Mouse (Mus musculus) kidney, postnatal 0 days (tissue): ENCODE data around the gene Rxfp2. TPM values are rescaled to one million over a fixed set of nuclear protein-coding genes. Genes with fewer than 3 reads are reported as not detected.

Experiments
- ATAC-seq: fragments of 200-750 bp; cut with Nextera tagmentation; replicated peaks from 2 replicates; pipeline ENCODE4 v1.8.0; 2017; ENCODE audit warnings: low read depth, moderate number of reproducible peaks, moderate TSS enrichment, moderate library complexity; ENCODE audit not compliant: low FRiP score
- DNase-seq: peaks from one replicate; pipeline ENCODE4 v3.0.0-alpha.2; 2016; ENCODE audit warnings: low spot score
- H3K27ac ChIP-seq: fragments of 300-500 bp; sonication (generic); 2 replicates; pipeline ENCODE4 v1.5.1; 2014; ENCODE audit warnings: mild to moderate bottlenecking
- H3K27me3 ChIP-seq: fragments of 300-500 bp; sonication (generic); 2 replicates; pipeline ENCODE4 v1.6.1; 2014; ENCODE audit warnings: low read length, mixed read lengths; ENCODE audit not compliant: insufficient read depth
- H3K36me3 ChIP-seq: fragments of 300-500 bp; sonication (generic); 2 replicates; pipeline ENCODE4 v1.6.1; 2014; ENCODE audit warnings: low read length, mixed read lengths; ENCODE audit not compliant: insufficient read depth
- H3K4me1 ChIP-seq: fragments of 300-500 bp; sonication (generic); replicated peaks from 2 replicates; pipeline ENCODE4 v1.6.1; 2014; ENCODE audit warnings: antibody characterized with exemption, low read length, mixed read lengths; ENCODE audit not compliant: insufficient read depth
- H3K4me2 ChIP-seq: fragments of 300-500 bp; sonication (generic); 2 replicates; pipeline ENCODE4 v1.6.1; 2014; ENCODE audit warnings: mild to moderate bottlenecking, low read length, moderate library complexity, mixed read lengths
- H3K4me3 ChIP-seq: fragments of 300-500 bp; sonication (generic); replicated peaks from 2 replicates; pipeline ENCODE4 v1.5.1; 2014; ENCODE audit warnings: low read depth, low read length
- H3K9ac ChIP-seq: fragments of 300-500 bp; sonication (generic); 2 replicates; pipeline ENCODE4 v1.6.1; 2014; ENCODE audit warnings: low read depth, low read length
- H3K9me3 ChIP-seq: fragments of 300-500 bp; sonication (generic); replicated peaks from 2 replicates; pipeline ENCODE4 v1.6.1; 2016; ENCODE audit warnings: low read length, inconsistent platforms, mixed read lengths
- CTCF ChIP-seq: IDR thresholded peaks from 2 replicates; pipeline ENCODE4 v1.5.1; 2016; ENCODE audit warnings: antibody characterized with exemption, low read depth, mild to moderate bottlenecking, moderate library complexity
- WGBS: fragments of 180-500 bp; shearing (Covaris S2); extraction: QIAGEN DNeasy Blood & Tissue Kit; methylation state at CpG from one replicate; pipeline ENCODE4 v1.1.7; 2014; 5-methylcytosine and 5-hydroxymethylcytosine counted together
- polyA plus RNA-seq: library from polyadenylated mRNA; unstranded; fragments of >200 nt; fragmentation: Nextera tagmentation; extraction: Ambion mirVana; gene quantifications from 2 replicates; pipeline ENCODE4 v1.2.1, GENCODE M21; 2015

Gene Rxfp2
- polyA plus RNA-seq, 1 experiment from 2014 or later = 0.46 TPM

DNA sequence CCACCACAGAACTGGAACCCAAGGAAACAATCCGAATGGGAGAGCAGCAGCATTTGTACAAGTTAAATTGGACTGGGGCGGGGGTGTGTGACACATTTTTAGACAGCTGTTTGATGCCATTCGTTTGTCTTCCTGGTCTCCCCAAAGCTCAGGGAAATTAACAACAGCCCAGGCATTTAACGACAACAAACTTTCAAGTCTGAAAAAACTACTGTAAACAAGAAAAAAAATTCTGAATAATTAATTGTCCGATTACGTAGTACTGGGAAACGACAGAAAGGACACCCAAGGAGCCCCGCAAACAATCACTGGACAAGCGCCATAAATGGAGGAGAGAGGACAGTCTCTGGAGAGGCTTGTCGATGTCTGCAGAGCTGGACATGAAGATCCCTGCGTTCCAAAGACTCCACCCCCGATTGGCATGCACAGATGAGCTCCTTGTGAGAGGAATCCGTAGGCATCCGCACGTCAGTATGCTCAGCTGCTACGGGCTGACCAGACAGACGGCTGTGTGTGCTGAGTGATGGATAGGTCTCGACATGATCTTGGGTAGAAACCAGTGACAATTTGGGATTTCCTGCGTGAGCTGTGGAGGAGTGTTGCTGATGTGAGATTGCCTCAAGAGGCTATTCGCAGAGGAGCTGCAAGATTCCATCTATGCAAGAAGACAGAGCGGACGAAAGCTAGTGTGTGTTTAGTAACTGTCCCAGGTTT lies 21.0 kb upstream of the Rxfp2 start:
- Histone ChIP-seq H3K4me2 (peak overlapping the region; percentile 37), H3K4me1 (no peaks in the 10 kb centered on the region), H3K36me3 (no peaks in the 10 kb centered on the region), H3K9me3 (no peaks in the 10 kb centered on the region), H3K27ac (no peak overlapping the region), H3K4me3 (no peak overlapping the region), H3K27me3 (no peaks in the 10 kb centered on the region), H3K9ac (no peak overlapping the region)
- 66% methylated on average over 22 of the region's 22 CpGs for WGBS
- ATAC-seq (0 out of 2 replicates have a peak, but pooled peaks have one; percentile 33), DNase-seq (peak; percentile 54)
- no peak for TF ChIP-seq CTCF

DNA sequence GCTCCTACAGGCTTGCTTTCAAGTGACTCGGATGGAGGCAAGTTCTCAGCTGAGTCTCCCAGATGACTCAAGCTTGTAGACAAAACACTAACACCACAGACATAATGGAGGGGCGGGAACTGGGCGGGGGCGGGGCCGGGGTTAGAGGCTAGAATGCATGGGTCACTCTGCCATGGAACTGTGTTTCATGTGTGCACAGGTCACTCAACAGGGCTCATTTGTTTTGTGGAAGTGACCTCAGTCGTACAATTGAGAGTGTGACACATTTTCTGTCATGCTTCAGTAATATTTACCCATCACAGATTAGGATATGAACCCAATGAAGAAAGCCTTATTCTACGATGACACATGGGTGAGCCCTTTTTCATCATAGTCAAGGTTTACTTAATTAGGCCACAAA lies 20.2 kb upstream of the Rxfp2 start:
- H3K36me3 ChIP-seq = no peaks in the 10 kb centered on the region
- H3K4me3 ChIP-seq = no peak overlapping the region
- H3K4me1 ChIP-seq = no peaks in the 10 kb centered on the region
- ATAC-seq = no peak
- no peaks in the 10 kb centered on the region for H3K27me3 ChIP-seq
- no peak overlapping the region for H3K27ac ChIP-seq
- no peaks in the 10 kb centered on the region for H3K9me3 ChIP-seq
- no peak overlapping the region for H3K9ac ChIP-seq
- no peak for TF ChIP-seq CTCF
- 49% methylated on average over 7 of the region's 7 CpGs for WGBS
- no peak overlapping the region for H3K4me2 ChIP-seq
- DNase-seq = no peak

DNA sequence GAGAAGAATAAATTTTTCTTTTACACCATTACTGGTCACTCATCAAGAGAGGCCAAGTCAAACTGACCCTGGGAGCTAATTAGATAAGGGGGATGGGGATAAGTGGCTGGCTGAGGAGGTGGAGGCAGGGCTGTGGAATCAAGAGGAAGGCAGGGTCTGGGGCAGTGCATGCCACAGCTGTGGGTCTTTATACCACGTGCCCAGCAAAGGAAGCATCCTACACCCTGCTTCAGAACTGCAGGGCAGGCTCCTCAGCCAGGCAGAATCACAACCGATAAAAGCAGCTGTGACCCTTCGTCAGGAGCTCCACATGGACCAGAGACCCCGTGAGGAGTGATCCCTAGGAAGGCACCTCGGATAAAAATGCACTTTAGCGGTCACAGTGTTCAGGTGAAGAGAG lies 13.1 kb upstream of the Rxfp2 start:
- Histone ChIP-seq H3K36me3 (no peaks in the 10 kb centered on the region), H3K27ac (no peak overlapping the region), H3K9me3 (no peaks in the 10 kb centered on the region), H3K9ac (no peak overlapping the region), H3K4me1 (no peaks in the 10 kb centered on the region), H3K4me3 (no peak overlapping the region), H3K4me2 (0 out of 2 replicates have a peak overlapping the region, but pooled peaks have one; percentile 2), H3K27me3 (no peaks in the 10 kb centered on the region)
- no peak for DNase-seq
- ATAC-seq = no peak
- WGBS = 26% methylated on average over 6 of the region's 6 CpGs
- TF ChIP-seq CTCF = no peak

DNA sequence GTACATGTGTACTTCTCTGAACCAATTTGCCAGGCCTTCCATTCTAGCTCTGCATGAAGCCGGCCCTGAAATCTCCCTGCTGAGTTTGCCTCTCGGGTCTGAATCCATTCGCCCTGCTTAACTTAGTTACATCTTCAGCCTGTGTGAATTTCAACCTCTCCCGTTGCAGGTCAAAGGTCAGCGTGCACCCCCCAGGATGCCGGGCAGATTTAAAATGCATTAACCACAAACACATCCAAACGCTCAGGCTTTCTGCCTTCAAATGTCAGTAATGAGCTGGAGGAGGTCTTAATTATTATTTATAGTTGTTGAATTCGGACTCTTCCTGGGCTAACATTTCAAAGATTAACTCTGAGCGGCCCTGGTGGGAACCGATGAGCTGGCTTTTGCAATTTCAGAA lies 1.6 kb upstream of the Rxfp2 start:
- Histone ChIP-seq H3K4me2 (no peak overlapping the region), H3K36me3 (no peaks in the 10 kb centered on the region), H3K4me1 (0 out of 2 replicates have a peak, but pooled peaks cover 9% of the 10 kb centered on the region), H3K27ac (no peak overlapping the region), H3K27me3 (no peaks in the 10 kb centered on the region), H3K9ac (no peak overlapping the region), H3K4me3 (no peak overlapping the region), H3K9me3 (no peaks in the 10 kb centered on the region)
- ATAC-seq (no peak), DNase-seq (peak; percentile 70)
- TF ChIP-seq CTCF = no peak
- WGBS = 22% methylated on average over 10 of the region's 10 CpGs

DNA sequence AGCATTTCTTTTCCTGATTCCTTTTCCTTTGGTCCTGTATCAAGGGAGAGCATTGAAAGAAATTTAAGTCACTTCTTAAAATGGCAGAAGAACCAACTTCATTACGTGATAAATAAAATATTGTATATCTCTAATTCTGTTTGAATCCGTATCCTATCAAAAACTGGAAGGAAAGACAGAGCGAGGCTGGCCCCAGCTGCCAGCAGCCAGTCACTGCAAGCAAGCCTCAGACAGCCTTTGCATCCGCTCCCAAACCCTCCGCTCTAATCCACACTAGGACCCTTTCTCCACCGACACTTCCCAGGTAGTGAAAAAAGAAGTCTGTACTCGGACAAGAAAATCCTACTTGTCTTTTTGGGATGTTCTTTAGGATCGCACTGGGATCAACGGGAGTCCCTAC lies 803 bp upstream of the Rxfp2 start:
- DNase-seq (peak; percentile 56), ATAC-seq (no peak)
- peak; percentile 61; the same call in 1 of the 2 replicates for TF ChIP-seq CTCF
- Histone ChIP-seq H3K27me3 (no peaks in the 10 kb centered on the region), H3K4me3 (no peak overlapping the region), H3K27ac (no peak overlapping the region), H3K4me2 (no peak overlapping the region), H3K4me1 (0 out of 2 replicates have a peak, but pooled peaks cover 9% of the 10 kb centered on the region), H3K36me3 (no peaks in the 10 kb centered on the region), H3K9me3 (no peaks in the 10 kb centered on the region), H3K9ac (no peak overlapping the region)
- 63% methylated on average over 9 of the region's 9 CpGs for WGBS

DNA sequence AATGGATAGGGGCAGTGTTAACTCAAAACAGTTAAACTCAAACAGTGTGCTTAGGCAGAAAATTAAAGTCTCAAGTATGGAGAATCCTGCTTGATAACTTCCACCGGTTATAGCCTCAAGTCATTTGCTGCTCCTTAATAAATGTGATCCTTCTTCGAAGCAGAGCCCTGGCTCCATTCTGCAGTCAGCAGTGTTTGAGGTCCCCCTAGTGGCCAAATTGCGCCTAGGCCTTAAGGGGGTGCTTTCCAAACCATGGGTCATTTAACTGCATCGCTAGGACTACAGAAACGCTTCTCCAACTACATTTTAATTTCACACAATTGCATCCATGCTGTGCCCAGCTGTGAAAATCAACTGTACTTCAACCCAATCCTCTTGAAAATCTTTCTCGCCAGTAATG lies 2.4 kb downstream of the Rxfp2 start:
- Histone ChIP-seq H3K9ac (no peak overlapping the region), H3K4me2 (no peak overlapping the region), H3K4me3 (no peak overlapping the region), H3K9me3 (no peaks in the 10 kb centered on the region), H3K27me3 (no peaks in the 10 kb centered on the region), H3K4me1 (0 out of 2 replicates have a peak, but pooled peaks cover 9% of the 10 kb centered on the region), H3K27ac (no peak overlapping the region), H3K36me3 (no peaks in the 10 kb centered on the region)
- WGBS = 1% methylated on average over 6 of the region's 6 CpGs
- peak; percentile 69; the same call in 1 of the 2 replicates for ATAC-seq
- peak; percentile 99 for TF ChIP-seq CTCF
- DNase-seq = peak; percentile 95

DNA sequence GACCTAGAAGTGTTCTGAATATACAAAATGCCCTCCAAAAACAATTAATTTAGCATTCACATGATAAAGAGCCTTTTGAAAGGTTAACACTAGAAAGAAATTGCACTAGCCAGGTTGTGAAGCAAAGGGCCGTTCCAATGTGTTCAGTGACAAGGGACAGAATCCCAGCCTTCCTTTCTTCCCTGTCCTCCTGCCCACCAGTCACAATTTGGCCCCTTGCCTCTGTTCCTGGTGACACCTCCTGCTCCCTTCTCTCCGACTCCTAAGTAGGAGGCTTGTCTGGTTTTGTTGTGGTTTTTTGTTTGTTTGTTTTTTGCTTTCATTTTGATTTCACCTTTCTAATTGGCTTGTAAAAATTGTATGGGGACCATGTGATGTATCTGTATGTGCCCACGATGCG lies 3.3 kb downstream of the Rxfp2 start:
- no peak for TF ChIP-seq CTCF
- H3K36me3 ChIP-seq = no peaks in the 10 kb centered on the region
- H3K27ac ChIP-seq = no peak overlapping the region
- H3K27me3 ChIP-seq = no peaks in the 10 kb centered on the region
- no peaks in the 10 kb centered on the region for H3K9me3 ChIP-seq
- ATAC-seq (no peak), DNase-seq (no peak)
- H3K4me3 ChIP-seq = no peak overlapping the region
- H3K9ac ChIP-seq = no peak overlapping the region
- no peak overlapping the region for H3K4me2 ChIP-seq
- H3K4me1 ChIP-seq = 0 out of 2 replicates have a peak, but pooled peaks cover under 1% of the 10 kb centered on the region
- WGBS = 61% methylated on average over 4 of the region's 4 CpGs
